Mouse (Mus musculus) ovary, postnatal 10 days (tissue): Measurements from ENCODE around the gene Stn1.

Experiments used
- DNase-seq: peaks from one replicate; pipeline ENCODE4 v3.0.0; 2022; ENCODE audit warnings: low spot score

The Stn1 gene

DNA sequence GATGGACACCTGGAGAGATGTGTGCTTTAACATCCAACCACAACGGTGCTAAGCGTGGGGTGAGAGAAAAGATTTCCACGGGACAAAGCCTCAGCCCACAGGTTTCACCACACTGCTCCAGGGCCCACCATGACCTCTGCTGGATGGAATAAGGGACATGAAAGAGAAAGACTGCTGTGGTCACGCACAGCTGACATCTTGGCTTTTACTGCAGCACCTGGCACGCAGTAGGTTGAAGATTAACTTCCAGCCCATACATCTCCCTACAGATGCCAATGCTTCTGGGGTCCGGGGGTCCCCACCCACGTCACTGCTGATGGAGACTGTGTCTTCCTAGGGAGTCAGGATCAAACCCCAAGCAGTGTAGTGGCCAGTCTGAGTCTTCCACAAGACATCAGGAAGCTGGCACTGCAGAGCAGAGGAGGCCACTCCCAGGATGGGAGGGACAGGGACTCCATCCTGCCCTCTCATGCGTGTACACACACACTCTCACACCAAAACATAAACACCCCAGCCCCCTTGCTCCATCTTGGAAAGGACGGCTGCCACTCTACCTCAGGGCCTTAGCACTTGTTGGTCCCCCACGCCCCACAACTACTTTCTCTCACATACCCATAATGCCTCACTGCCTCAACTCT lies 85.7 kb downstream of the Stn1 start:
- no peak for DNase-seq
